Mouse (Mus musculus) thymus, postnatal 10 days (tissue): Measurements from ENCODE around the gene Kctd10.

Source experiments
- DNase-seq, 2 experiments: peaks; one replicate each; pipeline ENCODE4 v3.0.0; 2021; ENCODE audit warnings: low spot score in 2 of 2

Kctd10 gene

GRCm38 (mm10) chr5:114380209-114381012, at the start of gene Kctd10, which contains the start of gene Ube3b:
TSS of gene Kctd10 (minus strand) at chr5:114380508.
TSS of gene Ube3b (plus strand) at chr5:114380607.
- DNase-seq, result peak; percentile 78 to 83

DNA sequence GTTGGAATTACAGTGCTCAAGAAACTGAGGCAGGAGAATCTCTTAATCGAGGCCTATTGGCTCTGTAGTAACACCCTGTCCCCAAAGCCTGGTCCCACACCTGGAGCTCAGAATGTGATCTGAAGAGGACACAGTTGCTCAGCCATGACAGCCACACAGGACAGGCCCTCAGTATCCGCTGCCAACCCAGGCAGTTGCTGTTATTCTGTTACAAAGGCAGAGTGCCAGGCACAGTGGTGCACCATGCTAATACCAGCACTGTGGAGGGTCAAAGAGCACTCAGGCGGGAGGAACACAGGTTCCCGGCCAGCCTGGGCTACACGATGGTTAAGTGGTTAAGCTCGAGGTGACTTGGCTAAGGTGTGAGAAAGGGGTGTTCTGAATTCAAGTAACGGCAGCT, 49.5 kb upstream of the Kctd10 start:
- no peak for DNase-seq

- DNase-seq, result no peak
Measured at GRCm38 (mm10) chr5:114428621-114429020, 48.3 kb upstream of the Kctd10 start.

GRCm38 (mm10) chr5:114426732-114427131, 46.4 kb upstream of the Kctd10 start:
- no peak for DNase-seq

- DNase-seq, result no peak
Measured at GRCm38 (mm10) chr5:114423961-114424360, 43.7 kb upstream of the Kctd10 start.

- DNase-seq, result no peak
Measured at GRCm38 (mm10) chr5:114422591-114422990, 42.3 kb upstream of the Kctd10 start.

DNA sequence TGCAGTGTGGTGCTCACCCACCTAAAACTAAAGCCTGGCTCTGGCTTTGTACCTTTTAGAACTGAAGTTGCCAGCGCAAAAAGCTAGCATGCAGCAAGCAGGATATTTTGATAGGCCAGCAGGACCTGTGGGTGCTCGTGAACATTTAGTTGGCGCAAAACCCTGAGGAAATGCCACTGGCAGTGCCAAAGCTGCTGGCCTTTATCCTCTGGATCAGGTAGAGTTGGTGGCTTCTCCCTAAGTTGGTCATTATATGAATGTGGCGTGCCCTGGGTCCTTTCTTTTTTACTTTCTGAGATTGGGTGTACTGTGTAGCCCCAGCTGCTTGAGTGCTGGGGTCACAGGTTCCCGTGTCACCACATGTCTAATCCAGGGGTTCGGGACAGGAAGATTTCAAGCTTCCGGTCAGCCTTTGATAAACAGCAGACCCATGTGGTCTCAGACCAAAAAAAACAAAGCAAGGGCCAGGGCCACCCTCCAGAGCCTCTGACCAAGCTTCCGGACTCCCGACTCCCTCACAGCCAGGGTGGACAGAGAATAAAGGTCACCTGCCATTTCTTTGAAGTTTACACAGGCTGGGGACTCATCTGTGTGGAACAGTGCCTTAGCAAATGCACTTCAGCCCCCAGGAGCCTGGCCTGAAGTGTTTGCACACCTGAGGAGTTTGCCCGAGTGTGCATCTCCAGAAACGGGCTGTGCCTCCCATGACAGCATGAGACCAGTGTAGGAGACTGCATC, 41.4 kb upstream of the Kctd10 start:
- no peak for DNase-seq

GRCm38 (mm10) chr5:114418541-114418940, 38.2 kb upstream of the Kctd10 start:
- DNase-seq, result peak in 1 of 2 experiments; percentile 10

GRCm38 (mm10) chr5:114416855-114417254, 36.5 kb upstream of the Kctd10 start:
- DNase-seq, result no peak

DNA sequence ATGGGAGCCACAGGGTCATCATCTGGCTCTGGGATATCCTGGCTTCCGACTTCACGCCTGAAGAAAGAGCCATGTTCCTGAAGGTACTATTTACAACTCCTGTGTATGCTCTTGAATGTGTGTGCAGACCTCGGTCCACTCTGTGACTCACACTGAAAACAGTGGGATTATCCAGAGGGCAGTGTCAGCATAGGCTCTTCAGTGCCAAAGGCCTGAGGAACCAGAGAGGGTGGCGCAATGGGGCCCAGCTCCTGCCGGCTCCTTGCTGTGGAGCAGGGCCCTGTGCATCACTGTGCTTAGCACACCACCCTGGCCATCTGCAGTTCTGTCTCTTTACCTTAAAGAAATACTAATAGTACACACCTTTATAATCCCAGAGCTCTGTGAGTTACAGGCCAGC, 35.3 kb upstream of the Kctd10 start:
- no peak for DNase-seq

DNA sequence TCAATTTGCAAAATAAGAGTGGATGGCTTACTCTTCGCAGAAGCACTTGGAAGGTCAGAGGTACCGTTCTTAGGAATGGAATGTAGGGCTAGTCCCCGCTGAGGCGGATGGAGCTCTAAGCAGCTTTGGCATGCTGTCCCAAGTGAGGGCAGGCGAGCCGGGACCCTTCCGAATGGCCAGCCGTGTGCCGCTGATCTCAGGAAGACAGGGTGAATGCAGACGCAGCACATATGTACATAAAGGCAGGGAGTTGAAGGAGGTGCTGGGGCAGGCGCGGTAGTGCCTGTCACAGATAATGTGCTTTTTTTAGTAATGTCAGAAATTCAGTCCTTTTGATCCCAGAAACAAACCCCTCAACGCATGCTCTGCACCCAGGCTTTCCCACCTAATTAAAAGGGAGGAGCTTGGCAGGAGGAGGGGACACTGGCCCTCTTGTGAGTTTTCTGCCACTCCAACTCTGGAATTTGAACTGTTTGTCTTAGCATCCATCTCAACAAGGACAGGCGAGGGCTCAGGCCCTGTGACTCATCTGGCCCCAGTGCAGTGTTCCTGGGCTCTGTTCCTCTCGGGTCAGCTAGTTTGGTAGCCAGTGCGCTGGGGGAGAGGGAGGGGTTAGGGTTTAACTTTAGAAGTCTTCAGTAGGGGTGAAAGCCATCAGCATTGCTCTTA, 32.9 kb upstream of the Kctd10 start:
- DNase-seq, result no peak

DNA sequence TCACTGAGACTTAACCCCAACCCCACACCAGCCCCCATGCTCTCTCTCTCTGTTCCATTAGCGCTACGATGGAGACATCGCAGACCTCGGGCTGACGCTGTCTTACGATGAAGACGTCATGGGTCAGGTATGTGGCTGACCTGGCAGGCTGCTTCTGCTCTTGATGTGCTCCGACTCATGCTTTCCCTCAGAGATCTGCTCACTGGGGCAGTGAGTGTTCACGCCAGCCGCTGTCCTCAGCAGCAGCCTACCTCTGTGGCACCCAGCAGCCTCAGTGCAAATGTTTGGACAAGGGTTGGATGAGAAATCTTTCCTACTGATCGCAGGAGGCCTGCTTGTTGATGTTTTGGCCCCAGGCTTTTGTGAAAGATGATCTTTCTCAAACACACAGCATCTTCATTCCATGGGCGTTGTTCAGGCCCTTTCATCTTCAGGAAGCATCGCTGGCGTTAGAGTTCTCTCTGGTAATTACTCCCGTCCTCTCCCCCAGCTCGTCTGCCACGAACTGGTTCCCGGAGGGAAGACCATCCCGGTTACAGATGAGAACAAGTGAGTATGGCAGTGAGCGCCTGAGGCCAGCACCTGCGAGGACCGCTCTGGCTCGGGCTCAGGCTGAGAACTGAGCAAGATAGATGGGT, 32.2 kb upstream of the Kctd10 start:
- DNase-seq, result no peak

DNA sequence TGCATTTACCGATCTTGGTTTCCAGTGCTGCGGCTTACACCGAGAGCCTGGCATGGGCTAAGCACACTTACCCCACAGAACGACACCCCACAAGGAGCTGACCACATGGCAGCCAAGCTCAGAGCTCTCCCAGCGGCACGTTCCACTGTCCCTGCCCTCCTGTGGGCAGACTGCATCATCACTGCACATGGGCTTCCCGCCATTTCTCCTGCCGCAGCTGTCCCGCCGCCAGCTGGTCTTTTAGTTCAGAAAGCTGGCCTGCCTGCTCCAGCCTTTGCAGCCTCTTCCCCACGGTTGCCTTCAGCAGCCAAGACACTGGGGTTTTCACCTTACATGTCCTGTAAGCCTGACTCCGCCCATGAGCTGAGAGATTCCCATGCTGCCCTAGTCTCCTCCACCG, 30.1 kb upstream of the Kctd10 start:
- no peak for DNase-seq

GRCm38 (mm10) chr5:114408846-114409245, 28.5 kb upstream of the Kctd10 start:
- DNase-seq, result no peak

DNA sequence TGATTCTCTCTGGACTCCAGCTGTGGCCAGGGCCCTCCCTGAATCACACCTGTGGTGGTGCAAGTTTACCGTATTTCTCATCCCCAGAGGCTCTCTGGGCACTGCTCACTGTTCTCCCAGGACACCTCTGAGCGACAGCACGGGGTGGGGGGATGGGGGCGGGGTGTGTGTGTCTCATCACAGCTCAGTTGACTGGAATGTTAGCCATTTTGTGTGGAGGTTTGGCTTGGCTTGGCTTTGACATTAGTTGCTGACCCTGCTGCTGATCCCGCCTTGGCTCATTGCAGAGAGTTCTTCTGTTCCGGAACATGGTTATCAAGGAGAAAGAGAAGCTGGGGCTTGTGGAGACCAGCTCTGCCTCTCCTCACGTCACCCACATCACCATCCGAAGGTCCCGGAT, 27.5 kb upstream of the Kctd10 start:
- DNase-seq, result no peak

DNA sequence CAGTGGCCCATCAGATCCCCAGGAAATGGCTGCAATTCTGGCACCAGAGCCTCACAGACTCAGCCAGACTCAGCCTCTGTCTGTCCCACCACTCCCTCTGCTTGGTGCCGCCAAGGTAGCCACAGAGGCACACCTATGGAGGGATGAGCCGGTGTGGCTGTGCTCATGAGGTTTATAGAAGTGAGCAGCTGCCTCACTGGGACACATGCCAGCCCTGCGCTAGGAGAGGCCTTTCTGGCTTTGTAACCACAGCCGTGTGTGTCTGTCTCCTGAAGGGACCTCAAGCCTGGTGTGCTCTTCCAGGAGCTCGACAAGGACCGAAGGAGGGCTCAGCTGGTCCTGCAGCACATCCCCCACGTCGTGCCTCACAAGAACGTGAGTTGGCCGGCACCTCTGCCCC, 27.0 kb upstream of the Kctd10 start:
- no peak for DNase-seq

- no peak for DNase-seq
Measured at GRCm38 (mm10) chr5:114406592-114406991, 26.3 kb upstream of the Kctd10 start.

- no peak for DNase-seq
Measured at GRCm38 (mm10) chr5:114393169-114393568, 12.9 kb upstream of the Kctd10 start.

- DNase-seq, result no peak
Measured at GRCm38 (mm10) chr5:114384448-114384847, 4.1 kb upstream of the Kctd10 start.

DNA sequence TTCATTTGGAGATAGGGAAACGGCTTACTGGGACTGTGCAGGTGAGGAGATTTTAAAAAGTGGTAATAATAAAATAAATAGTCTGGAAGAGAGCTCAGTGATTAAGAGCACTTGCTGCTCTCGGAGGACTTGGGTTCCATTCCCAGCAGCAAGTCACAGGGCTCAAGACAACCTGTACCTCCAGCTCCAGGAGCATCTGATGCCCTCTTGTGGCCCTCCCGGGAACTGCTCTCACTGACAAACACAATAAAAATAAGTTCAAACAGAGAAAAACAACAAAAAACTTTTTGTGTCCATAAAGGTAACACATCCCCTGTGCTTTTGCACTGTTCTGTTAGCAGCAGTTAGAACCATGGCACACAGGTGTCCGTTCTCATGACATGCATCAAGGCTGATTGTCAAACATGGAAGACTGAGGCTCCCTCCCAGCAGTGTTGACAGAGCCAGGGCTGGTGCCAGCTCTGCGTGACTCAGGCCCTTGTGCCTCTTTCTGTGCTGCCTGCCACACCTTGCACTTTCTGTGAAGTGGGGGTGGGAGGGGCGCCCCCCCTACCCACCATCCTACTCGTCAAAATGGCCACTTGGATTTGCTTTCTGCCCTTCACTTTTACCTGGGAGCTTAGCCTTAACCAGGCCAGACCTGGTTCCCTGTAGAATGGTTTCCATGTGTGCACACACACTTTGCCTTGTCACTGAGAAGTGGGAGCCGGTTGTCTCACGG, 3.0 kb upstream of the Kctd10 start:
- DNase-seq, result peak in 1 of 2 experiments; percentile 67

- DNase-seq, result no peak
Measured at GRCm38 (mm10) chr5:114381013-114381351, 674 bp upstream of the Kctd10 start.
